Mouse (Mus musculus): ENCODE data around the gene Large1.
"Not testable (repeated sequence)": the region's sequence is repeated elsewhere in the genome, so short reads cannot be mapped to it uniquely, and the experiment has no call there.

The Large1 gene

DNA sequence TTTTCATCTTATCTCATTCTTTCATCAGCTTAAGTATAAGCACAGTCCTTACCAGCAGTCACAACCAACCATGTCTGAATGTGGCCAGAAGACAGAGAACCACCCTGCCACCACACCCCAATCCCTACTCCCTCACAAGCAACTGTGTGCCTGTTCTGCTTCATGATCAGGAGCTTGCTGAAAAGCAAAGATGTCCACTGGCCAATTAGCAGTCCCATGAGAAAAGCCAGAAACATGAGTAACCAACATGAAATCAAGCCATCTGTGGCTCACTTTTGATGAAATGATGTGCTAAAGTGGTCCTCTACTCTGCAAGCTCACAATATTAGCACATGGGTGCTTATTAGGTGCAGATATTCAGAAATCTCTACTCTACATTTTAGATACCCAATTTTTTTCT, 57.8 kb downstream of the Large1 start:
- in situ Hi-C loops (cut with MseI, MboI): no loop called here

GRCm38 (mm10) chr8:73293655-73294054, 59.7 kb downstream of the Large1 start:
- in situ Hi-C loops (cut with MseI, MboI): no loop called here

GRCm38 (mm10) chr8:73291630-73292029, 61.7 kb downstream of the Large1 start:
- in situ Hi-C loops (cut with MseI, MboI): no loop called here

GRCm38 (mm10) chr8:73290636-73291035, 62.7 kb downstream of the Large1 start:
- in situ Hi-C loops (cut with MseI, MboI): no loop called here

- in situ Hi-C loops (cut with MseI, MboI): no loop called here
Measured at GRCm38 (mm10) chr8:73289831-73290230, 63.5 kb downstream of the Large1 start.

DNA sequence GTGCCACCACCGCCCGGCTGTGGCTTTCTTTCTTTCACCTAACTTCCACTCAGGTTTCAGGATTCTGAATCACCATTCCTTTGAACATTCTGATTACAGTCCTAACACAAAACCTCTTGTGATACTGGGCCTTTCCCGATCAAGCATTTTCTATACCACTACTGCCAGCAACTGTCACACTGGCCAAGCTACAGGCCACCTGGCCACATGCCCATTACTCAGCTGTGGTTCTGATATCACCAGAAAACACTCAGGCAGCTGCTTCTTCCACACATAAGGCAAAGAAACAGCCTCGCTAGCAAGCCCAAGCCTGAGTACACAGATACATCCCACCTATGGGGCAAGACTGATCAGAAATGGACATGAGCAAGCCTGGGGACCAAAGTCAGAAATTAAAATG, 71.3 kb downstream of the Large1 start:
- in situ Hi-C loops (cut with MseI, MboI): no loop called here

GRCm38 (mm10) chr8:73276015-73276414, 77.3 kb downstream of the Large1 start:
- in situ Hi-C loops (cut with MseI, MboI): no loop called here

- in situ Hi-C loops (cut with MseI, MboI): not testable (repeated sequence)
Measured at GRCm38 (mm10) chr8:73275445-73275844, 77.9 kb downstream of the Large1 start.

DNA sequence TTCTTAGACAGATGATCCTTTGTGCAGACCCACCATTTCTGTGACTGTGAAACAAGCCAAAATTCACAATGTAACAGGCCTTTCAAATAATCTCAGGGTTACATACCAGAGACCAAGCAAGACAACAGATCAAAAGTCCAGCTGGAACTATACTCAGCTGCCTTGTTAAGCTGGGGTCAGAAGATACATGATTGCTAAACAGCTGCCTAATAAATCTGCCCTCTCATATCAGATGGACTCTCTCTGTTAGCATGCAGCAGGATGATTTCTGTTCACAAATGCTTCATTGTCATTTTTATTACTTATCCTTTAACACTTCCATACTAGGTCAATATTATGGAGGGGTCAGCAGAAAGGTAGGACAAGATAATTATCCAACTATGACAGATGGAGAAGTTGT, 80.2 kb downstream of the Large1 start:
- in situ Hi-C loops (cut with MseI, MboI): no loop called here

- in situ Hi-C loops (cut with MseI, MboI): no loop called here
Measured at GRCm38 (mm10) chr8:73270991-73271390, 82.3 kb downstream of the Large1 start.

GRCm38 (mm10) chr8:73257981-73258380, 95.4 kb downstream of the Large1 start:
- in situ Hi-C loops (cut with MseI, MboI): no loop called here

DNA sequence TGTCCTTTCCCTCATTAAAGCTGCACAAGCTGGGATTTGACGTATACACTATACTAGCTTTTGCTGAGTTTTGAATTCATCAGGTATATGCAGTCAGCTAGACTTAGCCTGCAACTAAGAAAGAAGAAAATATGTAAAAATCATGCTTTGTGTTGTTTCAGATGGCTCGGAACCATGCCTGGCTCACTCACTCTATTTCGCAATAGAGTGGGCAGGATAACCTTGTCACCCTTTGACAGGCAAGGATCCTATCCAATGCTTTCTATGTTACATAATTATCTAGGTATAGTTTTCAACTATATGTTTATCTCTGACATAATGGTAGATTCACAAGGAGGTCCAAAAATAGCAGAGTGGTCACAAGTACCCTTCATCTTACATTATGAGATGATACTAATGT, 109.2 kb downstream of the Large1 start:
- in situ Hi-C loops (cut with MseI, MboI): no loop called here

DNA sequence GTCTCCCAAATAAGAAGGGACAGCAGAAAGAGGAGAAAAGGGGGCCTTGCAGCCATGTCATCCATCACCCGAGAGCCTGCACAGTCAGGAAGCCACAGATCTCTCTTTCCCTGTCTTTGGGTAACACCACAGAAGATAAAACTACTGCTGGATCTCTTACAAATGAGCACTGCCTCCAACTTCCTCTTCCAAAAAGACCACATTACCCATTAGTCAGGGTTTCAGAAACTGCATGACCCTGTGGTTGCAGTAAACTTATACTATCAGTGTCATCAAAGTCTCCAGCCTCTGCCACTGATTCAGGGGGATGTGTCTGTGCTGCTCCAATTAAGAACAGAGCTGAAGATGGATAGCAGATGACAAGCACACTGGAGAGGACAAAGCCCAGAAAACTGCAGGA, 111.3 kb downstream of the Large1 start:
- in situ Hi-C loops (cut with MseI, MboI): no loop called here

DNA sequence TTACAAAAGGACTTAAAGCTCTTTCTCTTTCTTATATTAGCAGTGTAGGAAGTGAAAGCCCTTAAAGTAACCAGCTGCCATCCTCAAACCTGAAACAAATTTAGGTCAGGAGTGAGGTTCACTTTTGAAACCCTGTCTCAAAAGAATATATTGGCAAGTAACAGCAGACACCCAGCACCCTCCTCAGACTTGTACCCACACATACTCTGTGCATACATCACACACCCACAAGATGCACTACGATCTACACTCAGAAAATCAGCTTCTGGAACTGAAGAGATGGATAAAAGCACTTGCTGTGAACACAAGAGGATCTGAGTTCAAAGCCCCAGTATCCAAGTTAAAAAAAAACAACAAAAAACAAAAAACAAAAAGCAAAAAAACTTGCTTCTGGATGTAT, 119.1 kb downstream of the Large1 start:
- in situ Hi-C loops (cut with MseI, MboI): no loop called here

DNA sequence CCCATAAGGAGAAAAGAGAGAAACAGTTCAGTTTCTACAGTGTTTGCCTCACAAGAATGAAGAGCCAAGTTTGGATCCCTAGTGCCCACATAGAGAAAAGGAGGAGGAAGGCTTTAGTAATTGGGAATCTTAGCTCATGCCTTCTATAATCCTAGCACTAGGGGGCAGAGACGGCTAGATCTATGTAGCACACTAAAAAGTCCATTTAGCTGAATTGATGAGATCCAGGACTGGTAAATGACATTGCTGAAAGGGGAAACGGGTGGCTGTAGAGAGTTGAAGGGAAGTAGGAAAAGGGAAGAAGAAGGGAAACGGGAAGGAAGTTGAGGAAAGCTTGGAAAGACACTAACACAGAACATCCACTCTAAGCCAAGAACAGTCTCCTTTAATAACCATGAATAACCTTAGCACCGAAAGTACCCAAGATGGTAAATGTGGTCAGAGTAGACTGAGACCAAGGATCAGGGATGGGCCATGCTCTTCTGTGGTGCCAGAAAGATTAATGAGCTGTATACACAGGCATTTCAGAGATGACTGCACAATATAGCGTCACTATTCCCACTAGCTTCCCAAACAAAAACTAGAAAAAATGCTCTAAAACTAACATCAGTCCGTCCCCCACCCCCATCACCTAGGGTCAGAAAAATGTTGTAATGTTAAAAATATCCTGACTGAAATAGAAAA, 119.8 kb downstream of the Large1 start:
- in situ Hi-C loops (cut with MseI, MboI): no loop called here

DNA sequence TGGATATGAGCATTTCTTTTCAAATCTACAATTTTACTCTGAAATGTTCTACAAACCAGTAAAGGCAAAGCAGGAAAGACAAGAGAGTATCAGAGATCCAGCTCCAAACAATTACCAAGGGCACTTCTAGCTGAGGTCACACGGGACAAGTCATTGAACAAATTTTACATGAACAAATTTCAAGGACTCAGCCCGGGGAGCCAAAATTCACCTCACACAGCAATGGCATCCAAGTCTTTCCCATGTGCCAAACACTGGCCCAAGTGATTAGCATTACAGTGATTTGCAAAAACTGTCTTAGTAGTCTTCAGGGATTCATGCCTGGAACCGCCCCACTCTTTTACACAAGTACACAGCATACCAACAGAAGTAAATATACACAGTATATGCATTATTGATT, 126.5 kb downstream of the Large1 start:
- in situ Hi-C loops (cut with MseI, MboI): no loop called here

DNA sequence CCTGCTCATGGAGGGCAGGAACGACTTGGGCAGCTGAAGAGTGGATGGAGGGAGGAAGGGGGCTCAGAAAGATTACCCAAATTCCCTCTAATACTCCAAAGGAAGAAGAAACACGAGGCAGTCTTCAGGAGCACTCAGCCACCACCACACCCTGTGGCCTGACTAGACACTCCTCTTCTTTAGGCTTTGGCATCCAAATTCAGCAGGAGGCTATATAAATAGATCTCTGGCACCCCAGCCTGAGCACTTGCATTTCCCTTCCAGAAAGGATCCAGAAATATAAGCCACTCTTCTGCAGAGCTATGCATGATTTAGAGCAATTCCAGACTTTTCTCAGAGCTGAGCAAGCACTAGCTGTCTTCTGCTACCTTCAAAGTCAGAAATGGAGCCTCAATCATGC, 127.7 kb downstream of the Large1 start:
- in situ Hi-C loops (cut with MseI, MboI): no loop called here

DNA sequence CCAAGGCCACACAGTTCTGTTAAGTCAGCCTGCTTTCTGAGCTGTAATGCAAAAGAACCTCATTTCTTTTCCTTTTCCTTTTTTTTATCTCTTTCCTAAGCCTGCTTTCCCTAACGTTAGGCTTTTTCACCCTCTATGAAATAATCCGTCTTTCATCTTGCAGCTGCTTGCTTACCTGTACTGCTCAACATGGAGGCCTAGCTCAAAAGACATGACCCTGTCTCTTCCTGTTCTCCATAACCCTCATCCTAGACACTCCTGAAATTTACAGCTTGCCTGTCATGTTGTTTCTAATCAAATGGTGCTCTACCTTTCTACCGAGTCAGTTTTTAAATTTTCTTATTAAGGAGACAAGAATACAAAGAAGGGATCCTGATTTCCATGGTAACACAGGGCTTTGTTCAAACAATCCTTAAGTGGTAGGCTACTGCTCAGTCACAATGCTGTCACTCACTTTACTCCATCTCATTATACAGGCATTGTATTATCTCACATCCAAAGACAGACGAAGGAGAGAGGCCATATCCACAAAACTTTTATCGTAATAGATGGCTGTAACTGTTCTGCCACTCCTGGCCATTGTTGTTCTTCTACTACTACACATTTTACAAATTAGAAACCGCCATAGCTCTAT, 134.0 kb downstream of the Large1 start:
- in situ Hi-C loops (cut with MseI, MboI): no loop called here

GRCm38 (mm10) chr8:73206831-73207230, 146.5 kb downstream of the Large1 start:
- in situ Hi-C loops (cut with MseI, MboI): no loop called here

GRCm38 (mm10) chr8:73201854-73202253, 151.5 kb downstream of the Large1 start:
- in situ Hi-C loops (cut with MseI, MboI): no loop called here

GRCm38 (mm10) chr8:73197714-73198113, 155.6 kb downstream of the Large1 start:
- in situ Hi-C loops (cut with MseI, MboI): no loop called here

GRCm38 (mm10) chr8:73188684-73189083, 164.7 kb downstream of the Large1 start:
- in situ Hi-C loops (cut with MseI, MboI): no loop called here

DNA sequence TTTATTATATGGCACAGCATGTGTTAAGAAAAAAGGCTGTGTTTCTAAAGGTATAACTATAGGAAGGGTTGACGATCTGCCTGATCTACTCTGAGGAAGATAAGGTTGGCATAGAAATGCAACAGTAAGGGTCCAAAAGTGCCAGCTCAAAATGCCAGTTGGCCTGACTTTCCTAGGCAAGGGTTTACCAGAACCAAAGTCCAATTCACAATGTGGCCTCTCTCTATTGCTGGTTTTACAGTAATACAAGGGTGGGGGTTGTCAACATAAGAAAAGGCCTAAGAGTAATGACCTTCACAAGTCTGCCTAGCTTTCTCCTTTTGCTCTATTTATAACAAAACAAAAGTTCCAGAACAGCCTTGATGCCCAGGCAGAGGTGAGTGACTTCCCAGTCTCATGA, 166.0 kb downstream of the Large1 start:
- in situ Hi-C loops (cut with MseI, MboI): no loop called here

- in situ Hi-C loops (cut with MseI, MboI): no loop called here
Measured at GRCm38 (mm10) chr8:73178434-73178833, 174.9 kb downstream of the Large1 start.
